In the genomic region with DNA sequence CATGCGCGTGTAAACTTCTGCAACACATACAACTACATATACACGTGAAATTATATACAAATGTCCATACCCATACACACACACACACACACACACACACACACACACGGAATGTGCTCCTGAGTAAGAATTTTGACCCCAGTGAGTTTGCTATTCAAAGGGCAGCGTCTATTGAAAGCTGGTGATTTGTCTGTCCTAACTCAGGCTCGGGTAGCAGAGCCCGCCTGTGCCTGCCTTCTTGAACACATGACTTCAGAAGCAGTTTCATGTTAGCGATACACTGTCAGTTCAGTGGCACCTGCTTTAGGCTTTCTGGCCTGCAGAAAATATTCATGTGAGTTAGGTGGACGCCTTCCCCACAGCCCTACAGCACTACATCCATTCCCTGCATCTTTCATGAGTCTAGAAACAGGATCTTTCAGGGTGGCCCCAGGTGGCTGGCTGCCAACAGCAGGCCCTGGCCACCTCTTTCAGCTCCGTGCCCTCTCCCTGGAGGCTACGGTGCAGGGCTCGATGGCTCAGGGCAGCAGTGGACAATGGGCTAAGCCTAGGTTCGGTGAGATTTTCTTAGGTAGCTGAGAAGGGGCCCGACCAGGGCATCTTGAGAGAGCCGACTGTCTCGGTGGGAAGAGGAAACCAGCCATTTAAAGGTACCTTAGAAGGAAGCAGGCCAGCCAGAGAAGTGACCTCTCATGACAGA, we compare ENCODE assay signal across 17 mouse cellular contexts. TPM values are rescaled to one million over a fixed set of nuclear protein-coding genes. Genes with fewer than 3 reads are reported as not detected.
DNase-seq lines count a peak whose midpoint lies in the region; ATAC-seq lines count a peak whose summit lies in the region.
"Had no signal": no experiment of that assay in that cellular context is flagged by ENCODE, and none has a peak within 500 bp of the region (broad histone marks: within the 10 kb centered on the region; RNA-seq: fewer than 3 reads in every experiment).

No protein-coding gene starts in this region.

- no peak for ATAC-seq in forebrain, embryonic 13.5 days
- no peak for ATAC-seq in kidney, embryonic 14.5 days (ENCODE audit: low FRiP score, low TSS enrichment)
- no peak for ATAC-seq in liver, embryonic 16.5 days (ENCODE audit: low read depth)
- ATAC-seq: forebrain, postnatal 0 days had no signal

- peaks cover 29% of the 10 kb centered on the region for H3K27me3 ChIP-seq in forebrain, embryonic 10.5 days (ENCODE audit: poor library complexity, severe bottlenecking)
- H3K27me3 ChIP-seq in forebrain, embryonic 13.5 days: peaks cover 8% of the 10 kb centered on the region; the same call in 1 of the 2 replicates
- H3K27me3 ChIP-seq in kidney, embryonic 14.5 days (ENCODE audit: control insufficient read depth, insufficient read depth, low read length): no peaks in the 10 kb centered on the region
- H3K27me3 ChIP-seq in liver, embryonic 16.5 days (ENCODE audit: control insufficient read depth, insufficient read depth, low read depth, low read length): no peaks in the 10 kb centered on the region
- H3K27me3 ChIP-seq: hindbrain, embryonic 15.5 days; neural tube, embryonic 12.5 days had no signal

- H3K36me3 ChIP-seq in forebrain, embryonic 10.5 days (replicated peaks): peaks cover 4% of the 10 kb centered on the region; the same call in 1 of the 2 replicates
- H3K36me3 ChIP-seq in forebrain, embryonic 13.5 days (ENCODE audit: poor library complexity, severe bottlenecking): 0 out of 2 replicates have a peak, but pooled peaks cover 3% of the 10 kb centered on the region
- H3K36me3 ChIP-seq in kidney, embryonic 14.5 days (ENCODE audit: control insufficient read depth, insufficient read depth, low read length): peaks cover 10% of the 10 kb centered on the region; the same call in 1 of the 2 replicates
- H3K36me3 ChIP-seq in liver, embryonic 16.5 days (ENCODE audit: control insufficient read depth, insufficient read depth): peaks cover 2% of the 10 kb centered on the region; the same call in 1 of the 2 replicates
- H3K36me3 ChIP-seq: hindbrain, embryonic 15.5 days had no signal

- H3K9me3 ChIP-seq in forebrain, embryonic 10.5 days: no peaks in the 10 kb centered on the region
- H3K9me3 ChIP-seq in forebrain, embryonic 13.5 days (replicated peaks): no peaks in the 10 kb centered on the region
- no peaks in the 10 kb centered on the region for H3K9me3 ChIP-seq in kidney, embryonic 14.5 days (ENCODE audit: control insufficient read depth, low read length)
- H3K9me3 ChIP-seq in liver, embryonic 16.5 days (replicated peaks; ENCODE audit: control insufficient read depth, low read length): no peaks in the 10 kb centered on the region
- H3K9me3 ChIP-seq: embryonic facial prominence, embryonic 10.5 days; hindbrain, embryonic 15.5 days; neural tube, embryonic 12.5 days had no signal

- H3K4me2 ChIP-seq in forebrain, embryonic 13.5 days: no peak overlapping the region
- no peak overlapping the region for H3K4me2 ChIP-seq in kidney, embryonic 14.5 days (replicated peaks; ENCODE audit: low read depth, low read length)
- H3K4me2 ChIP-seq in liver, embryonic 16.5 days (ENCODE audit: low read depth, low read length): no peak overlapping the region
- H3K4me2 ChIP-seq: hindbrain, embryonic 15.5 days; neural tube, embryonic 12.5 days had no signal

- WGBS in forebrain, embryonic 10.5 days: 80% methylated on average over 16 of the region's 16 CpGs
- WGBS in forebrain, embryonic 13.5 days: 61% methylated on average over 16 of the region's 16 CpGs
- 76% methylated on average over 16 of the region's 16 CpGs for WGBS in kidney, embryonic 14.5 days
- 57% methylated on average over 16 of the region's 16 CpGs for WGBS in liver, embryonic 16.5 days (ENCODE audit: insufficient replicate concordance)

- no peak for DNase-seq in forebrain, embryonic 10.5 days (ENCODE audit: extremely low spot score, low spot score)
- DNase-seq in kidney, adult 11 months: peak; percentile 50
- peak; percentile 50 for DNase-seq in kidney, postnatal 10 days
- no peak for DNase-seq in left cerebral cortex, adult 11 months (ENCODE audit: low spot score)
- DNase-seq in spleen, postnatal 14 days (ENCODE audit: low spot score in 2 of 2): no peak
- DNase-seq: adrenal gland, postnatal 25 days; cerebellum, postnatal 25 days; forebrain, postnatal 0 days; gastrocnemius, postnatal 10 days; thymus, adult 2 months had no signal

- peaks cover 52% of the 10 kb centered on the region for H3K4me1 ChIP-seq in forebrain, embryonic 10.5 days
- peaks cover 30% of the 10 kb centered on the region for H3K4me1 ChIP-seq in forebrain, embryonic 13.5 days
- H3K4me1 ChIP-seq in kidney, embryonic 14.5 days (ENCODE audit: control insufficient read depth, insufficient read depth, low read length): peaks cover 36% of the 10 kb centered on the region
- peaks cover 47% of the 10 kb centered on the region for H3K4me1 ChIP-seq in liver, embryonic 16.5 days (ENCODE audit: control insufficient read depth, low read depth, low read length)

- H3K9ac ChIP-seq in forebrain, embryonic 13.5 days: no peak overlapping the region
- no peak overlapping the region for H3K9ac ChIP-seq in kidney, embryonic 14.5 days (ENCODE audit: low read depth, low read length)
- H3K9ac ChIP-seq in liver, embryonic 16.5 days (ENCODE audit: low read depth, low read length): no peak overlapping the region
- H3K9ac ChIP-seq: forebrain, postnatal 0 days; hindbrain, embryonic 15.5 days; neural tube, embryonic 12.5 days had no signal

- H3K4me3 ChIP-seq in forebrain, embryonic 10.5 days: no peak overlapping the region
- no peak overlapping the region for H3K4me3 ChIP-seq in forebrain, embryonic 13.5 days
- no peak overlapping the region for H3K4me3 ChIP-seq in kidney, embryonic 14.5 days (ENCODE audit: low read length)
- no peak overlapping the region for H3K4me3 ChIP-seq in liver, embryonic 16.5 days (ENCODE audit: low read depth, low read length)
- H3K4me3 ChIP-seq: embryonic facial prominence, embryonic 10.5 days; erythroblast, embryonic 14.5 days; hindbrain, embryonic 15.5 days; neural tube, embryonic 12.5 days had no signal

- 0 out of 2 replicates have a peak overlapping the region, but pooled peaks have one; percentile 44 for H3K27ac ChIP-seq in forebrain, embryonic 10.5 days
- no peak overlapping the region; the same call in 1 of the 2 replicates for H3K27ac ChIP-seq in forebrain, embryonic 13.5 days
- no peak overlapping the region for H3K27ac ChIP-seq in kidney, embryonic 14.5 days (ENCODE audit: low read depth, low read length)
- peak overlapping the region; percentile 27; the same call in 1 of the 2 replicates for H3K27ac ChIP-seq in liver, embryonic 16.5 days (ENCODE audit: low read length)
- H3K27ac ChIP-seq: hindbrain, embryonic 15.5 days; neural tube, embryonic 12.5 days had no signal

RNA-seq across cellular contexts. Expression of gene Ninj1, which starts 5.0 kb away (rescaled TPM):
- polyA plus RNA-seq in forebrain, embryonic 10.5 days (2016; fragmentation: Nextera tagmentation; extraction: Ambion mirVana): 22.7 and 24.1 TPM in 2 replicates
- polyA plus RNA-seq in forebrain, embryonic 13.5 days (2015; fragmentation: Nextera tagmentation; extraction: Ambion mirVana): 15.5 and 16.7 TPM in 2 replicates
- 43.8 and 54.2 TPM in 2 replicates for polyA plus RNA-seq in kidney, embryonic 14.5 days (2014; fragmentation: Nextera tagmentation; extraction: Ambion mirVana)
- polyA plus RNA-seq in liver, embryonic 16.5 days (2015; fragmentation: Nextera tagmentation; extraction: Ambion mirVana): 54.3 and 58.0 TPM in 2 replicates

RNA-seq across cellular contexts. Expression of gene Card19, which starts 23.5 kb away (rescaled TPM):
- polyA plus RNA-seq in forebrain, embryonic 10.5 days (2016; fragmentation: Nextera tagmentation; extraction: Ambion mirVana): 21.0 and 22.1 TPM in 2 replicates
- 12.0 and 16.1 TPM in 2 replicates for polyA plus RNA-seq in forebrain, embryonic 13.5 days (2015; fragmentation: Nextera tagmentation; extraction: Ambion mirVana)
- 33.3 and 39.9 TPM in 2 replicates for polyA plus RNA-seq in kidney, embryonic 14.5 days (2014; fragmentation: Nextera tagmentation; extraction: Ambion mirVana)
- 16.4 and 18.2 TPM in 2 replicates for polyA plus RNA-seq in liver, embryonic 16.5 days (2015; fragmentation: Nextera tagmentation; extraction: Ambion mirVana)

RNA-seq across cellular contexts. Expression of gene Wnk2, which starts 44.5 kb away (rescaled TPM):
- 4.2 and 4.5 TPM in 2 replicates for polyA plus RNA-seq in forebrain, embryonic 10.5 days (2016; fragmentation: Nextera tagmentation; extraction: Ambion mirVana)
- polyA plus RNA-seq in forebrain, embryonic 13.5 days (2015; fragmentation: Nextera tagmentation; extraction: Ambion mirVana): 15.0 and 17.0 TPM in 2 replicates
- 1.7 and 2.1 TPM in 2 replicates for polyA plus RNA-seq in kidney, embryonic 14.5 days (2014; fragmentation: Nextera tagmentation; extraction: Ambion mirVana)
- polyA plus RNA-seq in liver, embryonic 16.5 days (2015; fragmentation: Nextera tagmentation; extraction: Ambion mirVana): 0.08 and 0.15 TPM in 2 replicates
- polyA plus RNA-seq: erythroblast, embryonic 14.5 days had no signal

RNA-seq across cellular contexts. Expression of gene Susd3, which starts 56.2 kb away (rescaled TPM):
- 0.82 and 0.95 TPM in 2 replicates for polyA plus RNA-seq in forebrain, embryonic 10.5 days (2016; fragmentation: Nextera tagmentation; extraction: Ambion mirVana)
- polyA plus RNA-seq in forebrain, embryonic 13.5 days (2015; fragmentation: Nextera tagmentation; extraction: Ambion mirVana): 0.37 and 0.66 TPM in 2 replicates
- polyA plus RNA-seq in kidney, embryonic 14.5 days (2014; fragmentation: Nextera tagmentation; extraction: Ambion mirVana): 8.5 and 12.6 TPM in 2 replicates
- 1.1 and 2.0 TPM in 2 replicates for polyA plus RNA-seq in liver, embryonic 16.5 days (2015; fragmentation: Nextera tagmentation; extraction: Ambion mirVana)

Comparison
In these comparisons a context has a peak if more than half of its experiments do, and no peak if none do; other contexts are left out.
1. H3K27ac ChIP-seq: peak in forebrain, embryonic 10.5 days (single experiment) and liver, embryonic 16.5 days (single experiment); none in forebrain, embryonic 13.5 days (single experiment) and kidney, embryonic 14.5 days (single experiment).
2. DNase-seq: peak in kidney, adult 11 months (single experiment) and kidney, postnatal 10 days (single experiment); none in forebrain, embryonic 10.5 days (single experiment), left cerebral cortex, adult 11 months (single experiment) and spleen, postnatal 14 days (0 of 2).